Mouse (Mus musculus) left cerebral cortex, adult 6 months (tissue): ENCODE data around the gene Chchd4. TPM values are rescaled to one million over a fixed set of nuclear protein-coding genes. Genes with fewer than 3 reads are reported as not detected.

Experiments
- long read RNA-seq, 2 experiments: library from polyadenylated mRNA; unstranded; transcript quantifications; one replicate each; pipeline ENCODE4 v2.0.0; 2019 to 2020
- polyA plus RNA-seq: library from polyadenylated mRNA; unstranded; fragments of <200 nt; fragmentation: Nextera tagmentation; gene quantifications from 2 replicates; pipeline ENCODE4 v1.2.3, GENCODE M21; 2021

Chchd4 gene
- polyA plus RNA-seq: 41.2 and 44.7 TPM in 2 replicates
- long read RNA-seq, experiment 1, transcript Chchd4-201 (3 exons, 3,472 nt): major isoform, 271 of 286 reads
- long read RNA-seq, experiment 1, transcript Chchd4-202 (1 exons, 1,854 nt): minor isoform, 8 of 286 reads
- long read RNA-seq, experiment 1, partial matches to known transcripts: 1 of 286 reads
- long read RNA-seq, experiment 1, other reads (novel, unspliced or antisense): 6 of 286 reads
- long read RNA-seq, experiment 2, transcript Chchd4-201 (3 exons, 3,472 nt): major isoform, 101 of 107 reads
- long read RNA-seq, experiment 2, partial matches to known transcripts: 1 of 107 reads
- long read RNA-seq, experiment 2, other reads (novel, unspliced or antisense): 5 of 107 reads

GRCm38 (mm10) chr6:91472868-91473804, at the start of gene Chchd4, which contains the start of gene Tmem43:
TSS of gene Chchd4 (minus strand) at chr6:91473546.
TSS of gene Tmem43 (plus strand) at chr6:91473703.

DNA sequence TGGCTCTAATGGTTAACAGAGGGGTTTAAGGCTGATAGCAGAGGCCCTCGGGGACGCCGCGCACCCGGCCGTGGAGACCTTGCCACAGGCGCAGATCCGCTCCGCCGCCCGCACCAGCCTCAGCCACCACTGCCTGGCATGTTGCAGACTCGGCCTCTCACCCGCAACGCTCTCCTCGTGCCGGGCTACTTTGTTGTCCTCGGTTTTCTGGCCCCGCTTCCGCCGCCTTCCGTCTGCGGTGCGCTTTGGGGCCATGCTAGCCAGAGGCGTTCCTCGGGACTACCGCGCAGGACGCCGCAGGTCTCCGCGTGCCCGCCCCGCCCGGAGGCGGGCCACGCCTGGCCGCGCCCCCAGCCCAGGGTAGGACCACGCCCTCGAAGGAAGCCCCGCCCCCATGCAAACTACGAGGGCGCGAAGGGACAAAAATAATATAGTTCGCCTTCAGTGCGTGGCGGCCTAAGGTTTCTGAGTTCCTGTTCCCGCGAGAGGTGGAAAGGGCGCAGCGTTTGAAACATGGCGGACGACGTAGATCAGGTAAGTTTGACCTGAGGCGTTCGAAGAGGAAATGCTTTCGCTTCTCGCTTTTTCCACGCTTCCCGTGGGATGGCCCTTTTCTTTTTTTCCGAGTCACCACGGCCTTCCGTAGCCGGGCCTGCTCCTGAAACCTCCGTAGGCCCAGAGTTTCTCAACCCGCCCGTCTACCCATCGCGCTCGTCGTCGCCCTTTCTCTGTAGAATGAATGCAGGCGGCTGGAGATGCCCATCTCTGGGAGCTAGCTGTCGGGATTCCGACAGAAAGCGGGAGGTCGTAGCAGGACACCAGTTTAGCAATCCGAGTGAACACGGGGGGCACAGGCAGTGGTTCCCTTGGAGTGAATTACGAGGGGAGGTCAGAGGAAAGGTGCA, 42.5 kb upstream of the Chchd4 start, which contains the start of the genes Xpc and Lsm3:
Gene Xpc, minus strand, starts transcription at position 344 of the 905 bp plus-strand sequence.
Gene Lsm3, plus strand, starts transcription at position 384 of the 905 bp plus-strand sequence.

Other genes with a start within 250 kb of the Chchd4 start
- 2.9 and 4.0 TPM in 2 replicates for gene Wnt7a, start 62.2 kb downstream of the Chchd4 start, polyA plus RNA-seq
- gene Tmem43, start 157 bp upstream of the Chchd4 start, polyA plus RNA-seq: 16.7 TPM in 2 replicates
- gene Xpc, start 42.3 kb upstream of the Chchd4 start, polyA plus RNA-seq: 5.9 and 6.6 TPM in 2 replicates
- 91.9 and 97.3 TPM in 2 replicates for gene Lsm3, start 42.4 kb upstream of the Chchd4 start, polyA plus RNA-seq
- 38.6 and 55.7 TPM in 2 replicates for gene Slc6a6, start 210.5 kb upstream of the Chchd4 start, polyA plus RNA-seq